Mouse (Mus musculus) heart, adult 2 months (tissue): ENCODE data around the gene Olfr1052. TPM values are rescaled to one million over a fixed set of nuclear protein-coding genes. Genes with fewer than 3 reads are reported as not detected.
"Not testable (repeated sequence)": the region's sequence is repeated elsewhere in the genome, so short reads cannot be mapped to it uniquely, and the experiment has no call there.

Experiments
- DNase-seq, 2 experiments: peaks; one replicate each; pipeline ENCODE4 v3.0.0; 2021
- H3K27ac ChIP-seq: fragments of 200-600 bp; 2 replicates; pipeline ENCODE4 v1.8.1; 2022
- H3K27me3 ChIP-seq: fragments of 200-500 bp; 2 replicates; pipeline ENCODE4 v1.6.1; 2012; ENCODE audit warnings: mild to moderate bottlenecking, low read length, inconsistent platforms, mixed read lengths; ENCODE audit not compliant: control insufficient read depth, insufficient read depth
- H3K36me3 ChIP-seq: fragments of 200-500 bp; 2 replicates; pipeline ENCODE4 v1.6.1; 2012; ENCODE audit warnings: low read length, inconsistent platforms; ENCODE audit not compliant: control insufficient read depth, insufficient read depth
- H3K4me1 ChIP-seq: fragments of 200-500 bp; 2 replicates; pipeline ENCODE4 v1.6.1; 2011; ENCODE audit warnings: low read length; ENCODE audit not compliant: control insufficient read depth, insufficient read depth
- H3K4me3 ChIP-seq: fragments of 200-600 bp; 2 replicates; pipeline ENCODE4 v1.8.1; 2022
- H3K79me2 ChIP-seq: fragments of 200-500 bp; replicated peaks from 2 replicates; pipeline ENCODE4 v1.6.1; 2012; ENCODE audit warnings: mild to moderate bottlenecking, inconsistent platforms, low read length, moderate library complexity, mixed read lengths; ENCODE audit not compliant: control insufficient read depth, insufficient read depth
- H3K9ac ChIP-seq: fragments of 200-500 bp; 2 replicates; pipeline ENCODE4 v1.6.1; 2012; ENCODE audit warnings: low read depth, mild to moderate bottlenecking, control low read depth, inconsistent platforms, low read length, mixed read lengths
- CTCF ChIP-seq: fragments of 200-600 bp; IDR thresholded peaks from 2 replicates; pipeline ENCODE4 v1.8.1; 2022; ENCODE audit warnings: antibody characterized with exemption, mild to moderate bottlenecking, moderate library complexity
- EP300 ChIP-seq: fragments of 200-500 bp; IDR thresholded peaks from 2 replicates; pipeline ENCODE4 v1.6.1; 2011; ENCODE audit warnings: low read depth, low read length, control low read depth; ENCODE audit not compliant: insufficient read depth
- POLR2A ChIP-seq: fragments of 200-500 bp; IDR thresholded peaks from 2 replicates; pipeline ENCODE4 v1.6.1; 2011; ENCODE audit warnings: mild to moderate bottlenecking, low read depth, low read length, control low read depth; ENCODE audit not compliant: insufficient read depth
- WGBS: fragments of 180-500 bp; shearing (Covaris S2); methylation state at CpG from one replicate; pipeline ENCODE4 v1.1.7; 2018; 5-methylcytosine and 5-hydroxymethylcytosine counted together
- intact Hi-C: fragments of 180-260 bp; cut with DNase I; formaldehyde crosslinking; loops from one replicate; pipeline ENCODE4 v1.15.1; 2025
- long read RNA-seq: library from polyadenylated mRNA; stranded (forward); transcript quantifications from one replicate; pipeline ENCODE4 v2.0.0, GENCODE M21; 2021
- polyA plus RNA-seq: library from polyadenylated mRNA; depleted of rRNA; stranded (reverse); fragments of >200 nt; gene quantifications from 2 replicates; pipeline ENCODE4 v1.2.3, GENCODE M21; 2012; rRNA removed
- total RNA-seq, 2 experiments: library from RNA; stranded (reverse); gene quantifications; 2 replicates each; pipeline ENCODE4 v1.2.3; 2021

Olfr1052 gene
- total RNA-seq (not detected), polyA plus RNA-seq (not detected in 2 replicates)
- long read RNA-seq: 0 reads

- no peaks in the 10 kb centered on the region for H3K27me3 ChIP-seq
- no peak within 1 kb of the TSS for H3K4me3 ChIP-seq
- no peaks in the 10 kb centered on the region for H3K79me2 ChIP-seq
- TF ChIP-seq EP300: no peak
- no peak for TF ChIP-seq CTCF
- TF ChIP-seq POLR2A: no peak
- no peaks in the 10 kb centered on the region for H3K4me1 ChIP-seq
- no peak within 1 kb of the TSS for H3K9ac ChIP-seq
- intact Hi-C loops: no loop called here
- DNase-seq: no peak
- H3K27ac ChIP-seq: no peak within 1 kb of the TSS
- H3K36me3 ChIP-seq: no peaks in the 10 kb centered on the region
These were observed at the start of gene Olfr1052 for GRCm38 (mm10) chr2:86292155-86292554. TSS of gene Olfr1052 (plus strand) at chr2:86292455.

GRCm38 (mm10) chr2:86258228-86258627, 34.0 kb upstream of the Olfr1052 start, which contains the start of gene Olfr1049:
TSS of gene Olfr1049 (minus strand) at chr2:86258328.
- H3K4me3 ChIP-seq, H3K27ac ChIP-seq, H3K36me3 ChIP-seq, H3K27me3 ChIP-seq, H3K4me1 ChIP-seq, intact Hi-C loops, H3K9ac ChIP-seq, DNase-seq, H3K79me2 ChIP-seq: not testable (repeated sequence)

- H3K27ac ChIP-seq, H3K4me3 ChIP-seq, H3K4me1 ChIP-seq, DNase-seq, H3K36me3 ChIP-seq, H3K27me3 ChIP-seq, H3K79me2 ChIP-seq, intact Hi-C loops, H3K9ac ChIP-seq: not testable (repeated sequence)
These were observed 13.3 kb upstream of the Olfr1052 start, which contains the start of gene Olfr1051 for GRCm38 (mm10) chr2:86278988-86279387. TSS of gene Olfr1051 (minus strand) at chr2:86279088.

DNA sequence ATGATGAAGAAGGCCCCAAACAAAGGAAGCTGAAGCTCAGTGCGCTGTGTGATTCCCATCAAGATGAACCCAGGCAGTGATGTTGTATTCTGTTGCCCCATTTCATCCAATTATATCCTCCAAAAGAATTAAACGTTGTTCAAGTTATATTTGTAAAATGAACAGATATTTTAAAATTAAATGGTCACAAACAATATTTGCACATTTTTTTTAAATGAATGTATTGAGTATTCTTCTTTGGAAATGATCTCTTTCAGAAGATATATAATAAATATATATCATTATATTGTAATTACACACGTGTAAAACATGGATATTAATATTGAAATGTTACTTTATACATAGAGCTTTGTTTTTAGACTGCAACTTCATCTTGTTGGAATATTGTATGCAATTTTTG, 22.9 kb downstream of the Olfr1052 start, which contains the start of gene Olfr1053:
Olfr1053 (minus strand) TSS at position 101 of the 400 bp plus-strand sequence.
- Histone ChIP-seq H3K4me3 (no peak within 1 kb of the TSS), H3K79me2 (no peaks in the 10 kb centered on the region), H3K27ac (no peak within 1 kb of the TSS), H3K9ac (no peak within 1 kb of the TSS), H3K36me3 (no peaks in the 10 kb centered on the region), H3K27me3 (no peaks in the 10 kb centered on the region), H3K4me1 (no peaks in the 10 kb centered on the region)
- WGBS: 51% methylated on average over 3 of the region's 3 CpGs
- no peak for TF ChIP-seq CTCF
- no peak for TF ChIP-seq EP300
- no peak for TF ChIP-seq POLR2A
- intact Hi-C loops: no loop called here
- no peak for DNase-seq

GRCm38 (mm10) chr2:86335333-86335732, 43.1 kb downstream of the Olfr1052 start, which contains the start of gene Olfr1054:
TSS of gene Olfr1054 (minus strand) at chr2:86335433.
- no peak within 1 kb of the TSS for H3K4me3 ChIP-seq
- TF ChIP-seq EP300: no peak
- TF ChIP-seq POLR2A: no peak
- no peak for TF ChIP-seq CTCF
- intact Hi-C loops: no loop called here
- H3K36me3 ChIP-seq: no peaks in the 10 kb centered on the region
- WGBS: 73% methylated on average over 3 of the region's 3 CpGs
- H3K4me1 ChIP-seq: no peaks in the 10 kb centered on the region
- no peak within 1 kb of the TSS for H3K9ac ChIP-seq
- H3K27me3 ChIP-seq: no peaks in the 10 kb centered on the region
- no peak within 1 kb of the TSS for H3K27ac ChIP-seq
- DNase-seq: no peak
- no peaks in the 10 kb centered on the region for H3K79me2 ChIP-seq

Other genes starting within 250 kb of the Olfr1052 start
- gene Olfr1034, start 246.6 kb upstream of the Olfr1052 start, total RNA-seq: under 1 TPM; 0.10 to 0.16 TPM
- gene Olfr1034, start 246.6 kb upstream of the Olfr1052 start, polyA plus RNA-seq: 0.20 and 0.73 TPM in 2 replicates
- gene Olfr1036, start 218.5 kb upstream of the Olfr1052 start, total RNA-seq: not detected
- gene Olfr1036, start 218.5 kb upstream of the Olfr1052 start, polyA plus RNA-seq: not detected in 2 replicates
- gene Olfr1037, start 205.1 kb upstream of the Olfr1052 start, total RNA-seq: not detected
- not detected in 2 replicates for gene Olfr1037, start 205.1 kb upstream of the Olfr1052 start, polyA plus RNA-seq
- gene Olfr1039, start 156.5 kb upstream of the Olfr1052 start, total RNA-seq: not detected
- not detected in 2 replicates for gene Olfr1039, start 156.5 kb upstream of the Olfr1052 start, polyA plus RNA-seq
- not detected for gene Olfr1040, start 145.7 kb upstream of the Olfr1052 start, total RNA-seq
- not detected in 2 replicates for gene Olfr1040, start 145.7 kb upstream of the Olfr1052 start, polyA plus RNA-seq
- not detected for gene Olfr1042, start 130.6 kb upstream of the Olfr1052 start, total RNA-seq
- gene Olfr1042, start 130.6 kb upstream of the Olfr1052 start, polyA plus RNA-seq: not detected in 2 replicates
- gene Olfr1043, start 124.9 kb upstream of the Olfr1052 start, total RNA-seq: not detected
- not detected in 2 replicates for gene Olfr1043, start 124.9 kb upstream of the Olfr1052 start, polyA plus RNA-seq
- gene Olfr1044, start 114.6 kb upstream of the Olfr1052 start, total RNA-seq: not detected
- not detected in 2 replicates for gene Olfr1044, start 114.6 kb upstream of the Olfr1052 start, polyA plus RNA-seq
- not detected for gene Olfr52, start 106.8 kb upstream of the Olfr1052 start, total RNA-seq
- gene Olfr52, start 106.8 kb upstream of the Olfr1052 start, polyA plus RNA-seq: not detected in 2 replicates
- not detected for gene Olfr1045, start 89.4 kb upstream of the Olfr1052 start, total RNA-seq
- not detected in 2 replicates for gene Olfr1045, start 89.4 kb upstream of the Olfr1052 start, polyA plus RNA-seq
- not detected for gene Olfr1046, start 73.1 kb upstream of the Olfr1052 start, total RNA-seq
- not detected in 2 replicates for gene Olfr1046, start 73.1 kb upstream of the Olfr1052 start, polyA plus RNA-seq
- gene Olfr1047, start 61.1 kb upstream of the Olfr1052 start, total RNA-seq: not detected
- not detected in 2 replicates for gene Olfr1047, start 61.1 kb upstream of the Olfr1052 start, polyA plus RNA-seq
- gene Olfr1048, start 52.2 kb upstream of the Olfr1052 start, total RNA-seq: not detected
- not detected in 2 replicates for gene Olfr1048, start 52.2 kb upstream of the Olfr1052 start, polyA plus RNA-seq
- not detected for gene Olfr1049, start 34.1 kb upstream of the Olfr1052 start, total RNA-seq
- not detected in 2 replicates for gene Olfr1049, start 34.1 kb upstream of the Olfr1052 start, polyA plus RNA-seq
- gene Olfr1051, start 13.4 kb upstream of the Olfr1052 start, total RNA-seq: not detected
- gene Olfr1051, start 13.4 kb upstream of the Olfr1052 start, polyA plus RNA-seq: not detected in 2 replicates
- gene Olfr1053, start 22.8 kb downstream of the Olfr1052 start, total RNA-seq: not detected
- gene Olfr1053, start 22.8 kb downstream of the Olfr1052 start, polyA plus RNA-seq: not detected in 2 replicates
- not detected for gene Olfr1054, start 43.0 kb downstream of the Olfr1052 start, total RNA-seq
- not detected in 2 replicates for gene Olfr1054, start 43.0 kb downstream of the Olfr1052 start, polyA plus RNA-seq
- not detected for gene Olfr1055, start 57.8 kb downstream of the Olfr1052 start, total RNA-seq
- gene Olfr1055, start 57.8 kb downstream of the Olfr1052 start, polyA plus RNA-seq: not detected in 2 replicates
- gene Olfr1056, start 70.0 kb downstream of the Olfr1052 start, total RNA-seq: not detected
- gene Olfr1056, start 70.0 kb downstream of the Olfr1052 start, polyA plus RNA-seq: not detected in 2 replicates
- not detected for gene Olfr1057, start 85.9 kb downstream of the Olfr1052 start, total RNA-seq
- not detected in 2 replicates for gene Olfr1057, start 85.9 kb downstream of the Olfr1052 start, polyA plus RNA-seq
- gene Olfr1058, start 96.1 kb downstream of the Olfr1052 start, total RNA-seq: not detected
- not detected in 2 replicates for gene Olfr1058, start 96.1 kb downstream of the Olfr1052 start, polyA plus RNA-seq
- gene Olfr1061, start 121.6 kb downstream of the Olfr1052 start, total RNA-seq: not detected
- gene Olfr1061, start 121.6 kb downstream of the Olfr1052 start, polyA plus RNA-seq: not detected in 2 replicates
- not detected for gene Olfr1062, start 134.3 kb downstream of the Olfr1052 start, total RNA-seq
- not detected in 2 replicates for gene Olfr1062, start 134.3 kb downstream of the Olfr1052 start, polyA plus RNA-seq
- not detected for gene Olfr1065, start 158.1 kb downstream of the Olfr1052 start, total RNA-seq
- gene Olfr1065, start 158.1 kb downstream of the Olfr1052 start, polyA plus RNA-seq: not detected in 2 replicates
- gene Olfr1066, start 163.8 kb downstream of the Olfr1052 start, total RNA-seq: not detected
- gene Olfr1066, start 163.8 kb downstream of the Olfr1052 start, polyA plus RNA-seq: not detected in 2 replicates
- not detected for gene Olfr228, start 194.9 kb downstream of the Olfr1052 start, total RNA-seq
- gene Olfr228, start 194.9 kb downstream of the Olfr1052 start, polyA plus RNA-seq: not detected in 2 replicates
- gene Olfr1076, start 216.0 kb downstream of the Olfr1052 start, total RNA-seq: not detected
- gene Olfr1076, start 216.0 kb downstream of the Olfr1052 start, polyA plus RNA-seq: not detected in 2 replicates